Mouse (Mus musculus) urinary bladder, adult 2 months (tissue): Measurements from ENCODE around the gene Gm20696. TPM values are rescaled to one million over a fixed set of nuclear protein-coding genes. Genes with fewer than 3 reads are reported as not detected.

Experiments
- DNase-seq: peaks from one replicate; pipeline ENCODE4 v3.0.0; 2022; ENCODE audit warnings: low spot score
- polyA plus RNA-seq: library from polyadenylated mRNA; depleted of rRNA; stranded (reverse); fragments of >200 nt; gene quantifications from 2 replicates; pipeline ENCODE4 v1.2.3, GENCODE M21; 2012

The Gm20696 gene
- polyA plus RNA-seq, 1 experiment, result 1.2 TPM

DNA sequence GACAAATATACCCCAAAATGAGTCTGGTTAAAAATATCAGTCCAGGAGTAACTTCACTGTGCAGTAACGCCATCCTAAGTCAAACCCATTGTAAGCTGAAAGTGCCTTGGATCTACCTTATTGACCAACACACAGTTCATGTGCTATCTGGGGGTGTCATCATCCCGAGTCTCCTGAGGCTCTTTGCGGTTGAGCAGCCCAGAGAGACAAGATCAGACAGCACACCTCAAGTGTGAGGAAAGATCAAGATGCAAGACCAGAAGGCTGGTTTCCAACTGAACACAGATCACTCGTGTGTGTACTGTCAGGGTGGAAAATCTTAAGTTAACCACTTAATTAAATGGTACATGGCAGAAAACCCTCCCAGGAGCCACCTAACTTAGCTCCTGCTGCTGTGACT lies 382.6 kb downstream of the Gm20696 start:
- DNase-seq, result no peak

DNA sequence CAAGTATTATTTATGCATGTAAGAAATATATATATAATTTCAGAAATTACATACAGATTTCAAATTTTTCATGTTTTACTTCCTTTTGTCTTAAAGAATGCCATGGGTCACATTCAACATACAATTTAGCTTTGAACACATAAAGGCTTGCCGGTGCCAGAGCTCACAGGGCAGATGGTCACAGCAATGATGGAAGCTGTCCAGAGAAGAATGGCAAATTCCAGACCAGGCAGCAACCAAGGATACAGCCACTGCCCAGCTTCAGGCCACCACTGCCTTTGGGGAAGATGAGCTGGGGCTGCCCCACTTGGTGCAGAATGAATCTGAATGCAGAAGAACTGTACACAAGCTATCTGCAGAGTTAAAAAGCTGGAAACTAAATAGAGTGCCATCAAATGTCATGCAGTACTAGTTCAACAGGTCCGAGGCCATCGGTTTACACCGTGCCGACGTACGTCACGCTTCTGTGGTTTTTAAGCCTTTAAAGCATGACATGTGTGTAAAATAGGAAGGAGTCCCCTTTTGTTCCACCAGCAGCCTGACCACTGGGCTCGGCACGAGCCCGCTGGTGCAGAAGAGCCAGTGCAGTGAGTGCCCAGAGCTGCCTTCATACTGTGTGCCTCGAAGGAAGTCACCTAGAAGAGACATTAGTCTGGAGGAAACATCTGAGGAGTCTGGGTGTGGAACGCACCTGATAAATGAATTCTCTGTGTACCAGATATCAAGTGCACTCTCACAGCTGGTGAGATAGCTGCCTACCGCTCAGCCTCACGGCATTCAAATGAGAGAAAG lies 383.5 kb downstream of the Gm20696 start:
- no peak for DNase-seq

DNA sequence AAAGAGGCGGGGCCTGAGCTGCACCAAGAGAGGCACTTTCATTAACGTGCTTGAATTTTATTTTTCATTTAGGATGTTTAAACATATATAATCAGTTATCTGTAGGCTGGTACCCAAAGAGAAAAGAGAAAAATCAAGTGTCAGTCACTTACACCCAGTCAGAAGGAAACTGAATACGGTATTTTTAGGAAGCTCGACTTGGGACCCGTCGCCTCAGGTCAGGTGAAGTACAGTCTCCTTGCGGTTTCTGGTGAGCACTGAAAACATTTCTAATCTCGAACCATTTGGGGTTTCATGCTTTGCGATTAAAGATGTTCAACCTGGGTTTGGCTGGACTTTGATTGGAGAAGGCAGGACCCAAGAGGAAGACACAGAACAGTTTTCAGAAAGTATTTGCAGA lies 385.2 kb downstream of the Gm20696 start:
- DNase-seq, result no peak

DNA sequence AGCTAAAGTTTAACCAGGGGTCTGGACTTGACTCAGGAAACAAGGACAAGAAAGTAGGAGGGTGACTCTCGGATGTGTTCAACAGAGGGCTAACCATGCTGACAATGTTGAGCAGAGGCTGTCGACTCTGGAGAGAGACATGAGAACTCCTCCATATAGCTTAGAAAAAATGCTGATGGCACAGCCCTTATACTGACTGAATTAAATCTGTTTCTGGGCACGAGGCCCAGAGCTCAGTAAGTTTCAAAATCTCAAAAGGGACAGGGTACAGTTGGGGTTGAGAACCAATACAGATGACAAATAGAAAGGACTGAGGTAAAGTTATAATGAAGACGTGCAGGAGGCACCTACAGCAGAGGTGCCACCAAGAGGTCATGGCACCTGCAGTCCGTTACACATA lies 386.0 kb downstream of the Gm20696 start:
- DNase-seq, result no peak

DNA sequence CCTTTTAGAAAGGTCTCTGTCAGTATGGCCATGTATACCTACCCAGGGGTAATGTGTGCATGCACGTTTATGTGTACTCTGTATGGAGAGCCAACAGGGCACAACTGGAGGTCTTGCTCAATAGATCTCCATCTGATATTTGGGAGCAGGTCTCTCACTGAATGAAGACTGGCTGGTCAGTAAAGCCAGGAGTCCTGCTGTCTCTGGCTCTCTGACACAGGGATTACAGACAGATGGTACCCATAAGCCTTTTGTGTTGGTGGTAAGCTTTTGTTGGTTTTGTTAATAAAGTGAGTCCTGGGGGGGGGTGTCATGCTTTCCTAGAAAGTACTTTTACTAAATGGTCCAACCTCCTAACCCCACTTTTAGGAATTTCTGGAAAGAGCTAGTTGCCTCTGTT lies 389.3 kb downstream of the Gm20696 start:
- no peak for DNase-seq

DNA sequence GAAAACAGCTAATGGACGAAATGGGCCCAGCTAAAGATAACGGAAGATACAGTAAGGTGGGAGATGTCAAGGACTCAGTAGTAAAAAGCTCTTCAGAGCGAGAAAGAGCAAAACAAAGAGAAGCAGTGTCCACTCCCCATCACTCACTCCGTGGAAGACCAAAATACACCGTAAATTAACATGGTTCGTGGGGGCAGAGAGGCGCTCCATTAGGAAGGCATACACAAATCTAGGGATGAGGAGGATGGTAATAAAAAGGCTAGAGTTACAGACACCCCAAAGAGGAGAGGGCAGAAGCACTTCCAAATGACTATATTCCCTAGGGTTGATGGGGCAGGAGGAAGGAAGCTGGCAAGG lies 390.3 kb downstream of the Gm20696 start:
- DNase-seq, result no peak

DNA sequence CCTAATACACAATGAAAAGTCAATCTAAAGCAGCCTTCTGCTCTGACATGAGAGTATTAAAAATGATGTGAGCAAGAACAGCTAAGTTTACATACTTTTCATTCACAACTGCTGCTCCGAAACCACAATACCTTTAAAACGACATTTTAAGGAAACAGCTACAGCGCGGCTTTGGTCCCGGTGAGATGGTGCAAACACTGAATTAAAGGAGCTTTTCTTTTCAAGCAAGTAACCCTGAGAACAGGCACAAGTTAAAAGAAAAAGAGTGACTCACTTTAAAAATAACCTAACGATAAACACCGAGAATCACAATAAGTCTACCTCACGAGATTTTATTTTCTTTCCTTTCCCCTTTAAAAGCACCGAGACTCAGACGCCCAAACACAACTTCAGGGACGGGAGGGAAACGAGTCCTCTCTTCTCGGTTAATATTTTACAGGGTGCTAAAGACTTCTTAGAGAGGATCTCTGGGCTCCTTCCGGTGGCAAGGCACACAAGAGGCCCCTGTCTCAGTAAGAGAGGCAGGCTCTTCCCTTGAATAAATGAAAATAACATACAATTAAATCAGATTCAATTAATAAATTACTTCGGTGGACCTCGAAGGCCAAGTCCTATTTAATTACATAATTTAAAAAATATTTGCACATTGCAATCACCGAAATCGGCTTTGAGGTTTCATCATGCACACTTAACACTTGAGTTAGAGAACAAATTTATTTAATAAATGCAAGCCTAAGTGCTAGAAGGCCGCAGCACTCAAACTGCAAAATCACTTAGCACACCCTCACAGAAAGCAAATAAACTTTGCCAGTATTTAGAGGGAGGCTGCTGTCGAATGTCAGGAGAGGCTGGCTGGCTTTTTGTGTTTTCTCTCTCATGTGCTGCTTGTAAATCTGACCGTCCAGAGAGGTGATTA lies 391.0 kb downstream of the Gm20696 start:
- DNase-seq, result no peak

DNA sequence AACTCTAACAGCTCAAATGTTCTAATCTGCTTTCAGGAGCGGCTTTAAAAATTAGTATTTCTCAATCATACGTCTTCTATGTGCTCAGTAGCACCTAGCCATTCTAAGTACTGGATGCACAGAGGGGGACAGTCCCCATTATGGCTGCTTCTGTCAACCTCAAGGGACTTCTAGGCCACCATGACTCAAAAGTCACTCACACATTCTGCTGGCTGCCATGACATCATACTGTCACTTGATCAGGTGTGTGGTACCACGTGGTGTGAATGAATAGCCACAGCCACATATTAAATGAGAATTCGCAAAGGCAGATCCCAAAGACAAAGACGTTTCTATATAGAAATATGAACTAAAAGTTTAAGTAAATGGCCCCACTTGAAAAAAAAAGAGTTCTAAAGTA lies 391.9 kb downstream of the Gm20696 start:
- no peak for DNase-seq

DNA sequence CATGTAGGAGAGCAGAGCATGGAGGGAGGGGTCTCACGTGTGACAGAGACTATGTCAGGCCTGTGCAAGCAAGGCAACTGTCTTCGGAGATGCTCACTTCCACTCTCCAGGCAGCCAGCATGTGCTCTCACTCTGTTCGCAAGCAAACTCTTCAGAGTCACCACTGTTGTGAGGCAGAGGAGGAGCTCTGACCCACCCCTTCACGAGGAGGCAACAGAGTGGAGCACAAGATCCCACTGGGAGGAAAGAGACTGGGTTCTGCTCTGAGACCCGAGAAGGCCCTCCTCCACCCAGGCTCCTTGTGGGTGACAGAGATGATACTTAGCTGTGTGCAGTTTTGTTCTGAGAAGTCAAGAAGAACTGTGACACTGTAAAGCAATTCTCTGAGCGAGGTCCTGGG lies 392.4 kb downstream of the Gm20696 start:
- no peak for DNase-seq

DNA sequence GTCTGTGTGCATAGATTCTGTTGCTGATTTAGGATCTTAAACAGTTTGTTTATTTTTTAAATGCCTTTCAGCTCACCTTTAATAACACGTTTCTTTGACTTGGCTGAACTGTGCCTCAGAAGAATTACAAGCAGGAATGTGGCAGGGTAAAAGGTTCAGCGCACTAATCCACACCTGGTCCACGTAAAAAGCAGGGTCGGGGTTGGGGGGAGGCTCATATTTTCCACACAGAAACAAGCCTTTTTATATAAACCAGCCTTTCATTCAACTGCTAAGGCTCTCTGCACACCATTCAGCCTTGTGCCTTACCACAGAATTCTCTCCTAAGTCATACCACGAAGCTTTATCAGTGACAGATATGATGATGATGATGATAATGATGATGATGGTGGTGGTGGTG lies 393.4 kb downstream of the Gm20696 start:
- no peak for DNase-seq

DNA sequence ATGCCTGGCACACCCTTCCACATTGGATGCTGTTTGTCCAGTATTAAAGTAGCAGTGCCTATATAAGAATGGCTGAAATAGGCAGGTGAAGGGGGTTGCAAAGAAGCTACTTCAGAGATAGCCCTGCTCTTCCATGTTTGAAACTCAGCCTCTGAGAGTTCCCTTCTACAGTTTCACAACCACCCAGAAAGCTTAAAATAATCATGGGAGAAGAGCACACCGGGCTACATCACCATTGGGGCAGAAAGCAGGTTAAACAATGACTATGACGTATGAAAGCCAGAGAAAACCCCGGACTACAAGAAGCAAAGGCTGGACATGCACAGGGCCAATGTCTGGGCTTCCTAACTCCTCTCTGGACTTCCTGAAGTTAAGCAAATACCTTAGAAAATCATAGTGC lies 394.4 kb downstream of the Gm20696 start:
- no peak for DNase-seq

DNA sequence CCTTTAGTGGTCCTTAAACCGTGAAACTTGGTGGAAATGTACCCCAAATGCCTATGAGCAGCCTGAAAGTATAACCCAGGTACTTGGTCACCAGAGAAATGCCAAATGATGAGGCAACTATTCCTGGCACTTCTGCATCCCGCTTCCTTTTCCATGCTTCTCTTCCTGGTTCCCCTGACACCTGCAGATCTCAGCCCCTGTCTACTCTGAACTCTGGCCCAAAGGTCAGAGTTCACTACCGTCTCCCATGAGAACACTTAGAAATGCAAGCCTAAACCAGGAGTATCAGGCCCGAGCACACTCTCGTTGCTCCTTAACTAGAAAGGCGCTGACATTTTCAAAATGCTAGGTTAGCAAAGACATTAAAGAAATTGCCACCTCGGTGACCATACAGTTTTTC lies 394.9 kb downstream of the Gm20696 start:
- no peak for DNase-seq

DNA sequence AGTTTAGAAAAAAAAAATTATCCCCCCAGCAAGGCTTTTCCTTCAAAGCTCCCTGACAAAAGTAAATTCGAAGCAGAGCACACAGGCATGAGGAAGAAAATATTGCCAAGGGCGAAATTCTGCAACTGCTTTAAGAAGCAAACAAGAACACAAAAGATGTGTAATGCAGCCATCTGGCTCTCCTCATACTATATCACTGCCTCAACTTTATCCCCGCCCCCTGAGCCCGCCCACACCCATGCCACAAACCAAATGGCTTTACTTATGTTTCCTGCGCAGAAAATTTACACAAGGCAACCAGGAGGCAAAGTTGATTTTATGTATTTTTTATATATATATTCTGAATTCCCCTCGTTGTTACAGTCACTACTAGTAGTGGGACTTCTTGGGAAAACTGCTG lies 396.7 kb downstream of the Gm20696 start:
- DNase-seq, result no peak

DNA sequence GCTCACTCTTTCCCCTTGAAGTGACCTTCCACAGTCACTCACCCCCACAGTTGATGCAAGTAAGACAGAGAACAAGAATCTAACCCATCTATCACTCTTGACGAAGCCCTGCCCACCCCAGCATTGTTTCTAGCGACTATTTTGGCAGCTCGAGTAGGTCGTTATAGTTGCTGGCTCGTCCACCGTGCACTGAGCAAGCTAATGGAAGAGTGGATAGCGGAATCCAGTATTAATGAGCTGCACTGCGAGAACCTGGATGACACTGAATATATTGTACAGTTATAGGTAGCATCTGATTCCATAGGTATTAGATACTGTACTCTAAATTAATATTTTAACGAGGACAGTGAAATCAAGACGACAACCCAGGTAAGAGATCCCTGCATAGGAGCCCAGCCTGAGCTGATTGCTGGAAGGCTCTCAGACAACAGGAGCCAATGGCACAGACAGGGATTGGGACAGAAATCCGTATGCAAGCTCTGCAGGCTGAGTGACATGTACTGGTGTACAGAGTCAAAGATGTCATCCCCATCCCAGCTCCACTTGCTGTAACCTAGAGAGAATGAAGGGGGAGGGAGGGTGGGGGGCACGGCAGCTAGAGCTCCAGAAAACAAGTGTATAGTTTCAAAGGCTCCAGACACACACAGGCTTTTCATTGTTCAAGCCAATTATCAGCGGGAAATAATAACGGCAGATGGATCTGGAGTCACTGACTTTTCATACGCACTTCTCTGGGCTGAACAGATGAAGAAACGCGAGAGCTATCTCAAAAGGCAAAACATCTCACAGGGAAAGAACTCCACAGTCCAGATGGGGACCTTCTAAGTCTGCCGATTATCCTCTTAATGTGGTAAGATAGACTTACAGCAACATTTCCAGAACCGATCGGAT lies 398.2 kb downstream of the Gm20696 start:
- DNase-seq, result no peak

DNA sequence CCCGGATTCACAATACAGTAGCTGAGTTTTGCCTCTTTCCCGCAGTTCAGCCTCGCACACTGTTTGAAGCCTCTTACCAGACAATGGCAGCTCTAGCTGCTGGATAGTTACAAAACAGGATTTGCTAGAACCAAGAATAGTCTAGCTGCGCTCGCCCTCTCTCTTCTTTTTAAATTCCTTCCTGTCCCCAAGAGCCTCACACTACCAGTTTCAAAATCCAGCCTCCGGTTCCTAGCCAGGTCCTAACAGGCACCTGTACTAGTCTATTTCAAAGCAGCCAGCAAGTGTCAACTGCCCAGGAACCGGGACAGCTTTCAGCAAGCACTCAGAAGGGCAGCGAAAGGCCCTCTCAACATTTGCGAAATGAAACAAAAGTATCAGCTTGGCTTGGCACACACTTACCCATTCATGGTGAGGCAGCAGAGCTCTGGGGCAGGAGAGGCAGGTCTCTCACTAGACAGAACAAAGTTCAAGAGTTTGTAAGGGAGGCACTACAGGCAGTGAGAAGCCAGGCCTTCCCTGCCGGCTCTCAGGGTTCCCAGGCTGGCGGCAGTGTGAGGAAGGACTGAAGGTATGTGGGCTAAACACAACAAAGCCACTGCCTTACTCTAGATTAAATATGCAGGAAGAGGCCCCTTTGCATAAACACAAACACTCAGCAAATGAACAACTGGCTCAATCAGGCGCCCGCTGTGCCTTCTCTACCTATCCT lies 400.5 kb downstream of the Gm20696 start:
- peak; percentile 47 for DNase-seq

DNA sequence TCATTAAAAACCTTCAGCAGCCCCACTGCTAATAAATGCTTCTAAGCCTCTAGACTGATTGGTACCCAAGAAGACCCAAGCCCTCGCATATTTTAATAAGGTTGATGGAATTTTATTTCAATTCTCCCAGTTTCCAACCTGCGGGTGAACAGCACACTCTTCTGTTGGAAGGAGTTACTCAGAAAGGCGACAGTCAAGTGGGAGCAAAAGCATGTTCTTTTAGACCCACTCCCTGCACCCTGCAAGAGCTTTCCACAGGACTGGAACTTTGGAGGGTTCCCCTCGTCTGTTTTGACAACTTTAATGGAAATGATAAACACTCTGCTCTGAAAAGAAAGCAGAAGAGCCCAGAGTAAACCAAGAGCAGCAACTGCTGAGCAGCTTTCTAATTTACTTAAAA lies 401.4 kb downstream of the Gm20696 start:
- DNase-seq, result no peak

DNA sequence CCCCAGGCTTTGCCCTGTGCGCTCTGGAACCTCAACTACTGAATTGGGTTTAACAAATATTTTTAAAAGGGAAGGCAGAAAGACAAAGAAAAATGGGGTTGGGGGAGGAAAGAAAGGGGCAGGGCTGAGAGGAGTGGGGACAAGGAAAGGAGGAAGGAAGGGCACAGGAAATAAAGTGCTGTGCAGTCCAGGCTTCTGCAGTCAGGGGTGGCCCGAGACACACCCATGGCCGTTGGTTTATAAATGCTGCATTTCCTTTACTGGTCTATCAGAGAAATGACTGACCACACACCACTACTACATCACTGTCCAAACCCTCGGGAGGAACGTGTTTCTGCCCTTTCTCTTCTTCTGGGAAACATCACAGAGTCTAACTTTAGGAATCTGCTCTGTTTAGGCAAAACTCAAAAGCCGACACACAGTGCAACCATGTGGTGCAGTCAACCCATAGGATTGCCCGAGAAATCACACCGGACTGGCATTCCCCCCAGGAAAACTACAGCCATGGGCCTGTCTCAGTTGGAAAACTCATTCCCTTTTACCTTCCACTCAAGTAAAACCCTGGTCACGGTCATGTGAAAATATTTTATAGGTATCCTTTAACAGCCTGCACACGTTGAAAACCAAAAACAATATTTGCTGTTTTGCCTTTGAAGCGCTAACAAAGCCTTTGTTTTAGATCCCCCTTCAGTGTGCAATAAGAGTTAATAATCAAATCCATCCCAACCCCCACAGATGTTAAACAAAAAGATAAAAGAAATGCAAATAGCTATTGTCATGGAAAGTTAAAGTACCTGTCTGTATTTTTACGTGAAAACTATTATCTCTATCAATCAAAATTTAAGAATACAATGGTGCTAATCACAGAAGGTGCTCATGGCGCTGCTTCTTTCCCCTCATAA lies 402.2 kb downstream of the Gm20696 start:
- no peak for DNase-seq

DNA sequence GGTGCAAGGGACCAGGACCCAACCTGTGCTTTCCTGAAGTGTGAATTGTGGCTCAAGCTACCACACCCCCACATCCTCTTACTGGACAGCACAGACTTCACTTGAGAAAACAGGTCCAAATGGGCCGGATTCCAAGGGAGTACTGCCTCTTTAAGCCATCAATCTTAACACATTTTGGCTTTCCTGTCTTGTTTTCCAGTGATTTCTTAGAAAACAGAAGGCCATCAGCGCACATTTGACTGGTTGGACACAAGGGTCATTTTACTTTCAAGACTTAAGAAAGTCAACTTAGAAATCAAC lies 402.8 kb downstream of the Gm20696 start:
- DNase-seq, result no peak

DNA sequence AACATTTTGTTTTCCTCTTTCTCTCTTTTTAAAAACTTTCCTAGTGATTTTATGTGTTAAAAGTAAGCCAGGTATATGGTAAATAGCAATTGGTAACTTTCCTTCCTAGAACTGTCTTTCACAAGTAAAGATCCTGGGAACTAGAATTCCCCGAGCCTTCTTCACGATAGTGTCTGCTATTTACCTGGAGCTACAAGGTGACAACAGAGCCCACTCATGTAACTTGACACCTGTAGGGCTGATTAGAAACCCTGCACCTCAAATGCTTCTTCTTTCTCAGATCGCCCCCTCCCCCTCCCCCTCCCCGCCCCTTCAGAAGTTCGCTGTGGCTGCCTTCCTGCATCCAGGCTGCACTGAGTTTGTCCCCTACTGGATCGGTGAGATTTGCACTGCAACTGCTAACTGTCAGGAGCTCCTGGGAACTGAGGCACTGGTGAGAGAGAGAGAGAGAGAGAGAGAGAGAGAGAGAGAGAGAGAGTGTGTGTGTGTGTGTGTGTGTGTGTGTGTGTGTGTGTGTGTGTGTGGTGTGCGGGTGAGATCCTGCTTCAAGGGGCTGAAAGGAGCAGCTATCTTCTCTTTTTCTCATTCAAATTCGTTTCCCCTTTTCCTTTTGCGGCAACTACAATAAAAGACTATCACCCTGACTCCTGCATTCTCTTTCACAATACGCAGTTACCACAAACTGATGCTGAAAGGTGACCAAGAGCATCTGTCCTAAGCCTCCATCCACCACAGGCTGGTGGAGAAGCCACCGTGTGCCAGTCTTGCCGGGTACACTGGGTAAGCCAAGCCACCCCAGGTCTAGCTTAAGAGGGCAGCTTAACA lies 403.3 kb downstream of the Gm20696 start:
- DNase-seq, result no peak

DNA sequence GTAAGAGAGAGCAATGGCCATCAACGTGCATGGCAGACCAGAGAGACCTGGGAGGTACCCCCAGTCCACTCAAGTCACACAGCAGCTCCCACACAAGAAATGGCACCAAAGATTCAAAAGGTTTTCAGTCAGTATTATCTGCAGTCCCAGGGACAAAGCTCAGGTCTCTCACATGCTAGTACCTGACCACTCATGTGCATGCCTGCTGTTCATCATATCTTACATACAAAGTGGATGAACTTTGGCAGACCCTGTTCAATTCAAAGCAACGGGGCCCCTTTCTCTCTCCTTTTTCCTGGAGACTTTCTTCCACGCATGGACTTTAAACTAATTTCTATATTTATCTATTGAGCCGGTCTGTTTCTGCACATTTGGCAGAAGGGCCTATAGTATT lies 404.9 kb downstream of the Gm20696 start:
- DNase-seq, result no peak
